Mouse (Mus musculus): ENCODE measurements around the gene Tescl. TPM values are rescaled to one million over a fixed set of nuclear protein-coding genes. Genes with fewer than 3 reads are reported as not detected.

Gene Tescl
- polyA plus RNA-seq (2014; fragmentation: Illumina TruSeq; extraction: RNeasy Lipid Tissue Mini Kit (QIAGEN cat#74804); ENCODE audit: low read depth, low replicate concordance) = not detected

DNA sequence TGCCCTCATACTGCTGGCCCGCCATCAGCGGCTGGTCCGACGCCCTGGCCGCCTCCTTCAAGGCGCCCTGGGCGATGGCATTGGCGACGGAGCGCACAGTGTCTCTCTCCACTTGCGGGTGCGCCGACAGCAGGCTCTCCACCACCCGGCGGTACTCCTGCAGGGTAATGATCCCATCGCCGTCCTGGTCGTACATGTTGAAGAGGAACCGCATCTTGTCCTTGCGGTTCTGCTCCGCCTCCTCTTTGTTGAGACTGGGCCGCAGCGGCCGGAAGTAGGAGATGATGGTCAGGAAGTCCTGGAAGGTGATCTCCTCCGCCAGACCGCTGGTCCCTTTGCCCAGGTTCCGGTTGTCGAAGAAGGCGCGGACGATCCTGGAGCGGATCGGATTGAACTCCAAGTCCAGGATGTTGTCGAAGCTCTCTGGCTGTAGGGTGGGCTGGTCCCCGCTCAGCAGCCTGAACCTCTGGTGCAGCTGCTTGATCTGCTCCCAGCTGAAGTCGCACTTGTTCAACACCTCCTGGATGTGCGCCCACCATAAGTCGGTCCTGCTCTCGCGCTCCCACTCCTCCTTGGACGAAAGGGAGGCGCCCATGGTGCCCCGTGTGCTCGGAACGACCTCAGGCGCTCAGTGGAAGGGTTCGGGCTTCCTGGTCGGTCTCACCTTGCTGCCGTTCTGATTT, at the start of gene Tescl:
Tescl (minus strand) TSS at position 633 of the 683 bp plus-strand sequence.

GRCm38 (mm10) chr7:24369731-24370541, 36.2 kb upstream of the Tescl start, which contains the start of gene Kcnn4:
TSS of gene Kcnn4 (plus strand) at chr7:24370263.

GRCm38 (mm10) chr7:24348896-24349295, 15.2 kb upstream of the Tescl start, which contains the start of gene Lypd5:
TSS of gene Lypd5 (plus strand) at chr7:24349196.

GRCm38 (mm10) chr7:24316567-24317092, 17.1 kb downstream of the Tescl start, which contains the start of gene Zfp94:
TSS of gene Zfp94 (minus strand) at chr7:24316666.

GRCm38 (mm10) chr7:24300771-24301282, 32.9 kb downstream of the Tescl start, which contains the start of gene Zfp61:
TSS of gene Zfp61 (minus strand) at chr7:24301232.

Other genes with a start within 250 kb of the Tescl start
- 1.7 TPM for gene Zfp112, start 221.6 kb downstream of the Tescl start, polyA plus RNA-seq (2014; fragmentation: Illumina TruSeq; extraction: RNeasy Lipid Tissue Mini Kit (QIAGEN cat#74804); ENCODE audit: low read depth, low replicate concordance)
- 7.3 TPM for gene Zfp235, start 199.8 kb downstream of the Tescl start, polyA plus RNA-seq (2014; fragmentation: Illumina TruSeq; extraction: RNeasy Lipid Tissue Mini Kit (QIAGEN cat#74804); ENCODE audit: low read depth, low replicate concordance)
- gene Zfp114, start 158.9 kb downstream of the Tescl start, polyA plus RNA-seq (2014; fragmentation: Illumina TruSeq; extraction: RNeasy Lipid Tissue Mini Kit (QIAGEN cat#74804); ENCODE audit: low read depth, low replicate concordance) = 0.50 TPM
- 9.3 TPM for gene Zfp111, start 122.5 kb downstream of the Tescl start, polyA plus RNA-seq (2014; fragmentation: Illumina TruSeq; extraction: RNeasy Lipid Tissue Mini Kit (QIAGEN cat#74804); ENCODE audit: low read depth, low replicate concordance)
- gene Zfp109, start 96.4 kb downstream of the Tescl start, polyA plus RNA-seq (2014; fragmentation: Illumina TruSeq; extraction: RNeasy Lipid Tissue Mini Kit (QIAGEN cat#74804); ENCODE audit: low read depth, low replicate concordance) = 3.1 TPM
- 2.7 TPM for gene Zfp108, start 79.1 kb downstream of the Tescl start, polyA plus RNA-seq (2014; fragmentation: Illumina TruSeq; extraction: RNeasy Lipid Tissue Mini Kit (QIAGEN cat#74804); ENCODE audit: low read depth, low replicate concordance)
- 3.0 TPM for gene Zfp93, start 63.5 kb downstream of the Tescl start, polyA plus RNA-seq (2014; fragmentation: Illumina TruSeq; extraction: RNeasy Lipid Tissue Mini Kit (QIAGEN cat#74804); ENCODE audit: low read depth, low replicate concordance)
- gene Zfp61, start 32.7 kb downstream of the Tescl start, polyA plus RNA-seq (2014; fragmentation: Illumina TruSeq; extraction: RNeasy Lipid Tissue Mini Kit (QIAGEN cat#74804); ENCODE audit: low read depth, low replicate concordance) = 6.9 TPM
- 0.85 TPM for gene Zfp94, start 17.3 kb downstream of the Tescl start, polyA plus RNA-seq (2014; fragmentation: Illumina TruSeq; extraction: RNeasy Lipid Tissue Mini Kit (QIAGEN cat#74804); ENCODE audit: low read depth, low replicate concordance)
- gene Lypd5, start 15.3 kb upstream of the Tescl start, polyA plus RNA-seq (2014; fragmentation: Illumina TruSeq; extraction: RNeasy Lipid Tissue Mini Kit (QIAGEN cat#74804); ENCODE audit: low read depth, low replicate concordance) = not detected
- gene Kcnn4, start 36.3 kb upstream of the Tescl start, polyA plus RNA-seq (2014; fragmentation: Illumina TruSeq; extraction: RNeasy Lipid Tissue Mini Kit (QIAGEN cat#74804); ENCODE audit: low read depth, low replicate concordance) = 1.0 TPM
- gene Smg9, start 65.7 kb upstream of the Tescl start, polyA plus RNA-seq (2014; fragmentation: Illumina TruSeq; extraction: RNeasy Lipid Tissue Mini Kit (QIAGEN cat#74804); ENCODE audit: low read depth, low replicate concordance) = not detected
- not detected for gene Irgc1, start 118.4 kb upstream of the Tescl start, polyA plus RNA-seq (2014; fragmentation: Illumina TruSeq; extraction: RNeasy Lipid Tissue Mini Kit (QIAGEN cat#74804); ENCODE audit: low read depth, low replicate concordance)
- 1.7 TPM for gene Plaur, start 128.5 kb upstream of the Tescl start, polyA plus RNA-seq (2014; fragmentation: Illumina TruSeq; extraction: RNeasy Lipid Tissue Mini Kit (QIAGEN cat#74804); ENCODE audit: low read depth, low replicate concordance)
- gene Cadm4, start 148.1 kb upstream of the Tescl start, polyA plus RNA-seq (2014; fragmentation: Illumina TruSeq; extraction: RNeasy Lipid Tissue Mini Kit (QIAGEN cat#74804); ENCODE audit: low read depth, low replicate concordance) = 0.19 TPM
- not detected for gene Zfp428, start 173.1 kb upstream of the Tescl start, polyA plus RNA-seq (2014; fragmentation: Illumina TruSeq; extraction: RNeasy Lipid Tissue Mini Kit (QIAGEN cat#74804); ENCODE audit: low read depth, low replicate concordance)
- not detected for gene AC161166.1, start 178.5 kb upstream of the Tescl start, polyA plus RNA-seq (2014; fragmentation: Illumina TruSeq; extraction: RNeasy Lipid Tissue Mini Kit (QIAGEN cat#74804); ENCODE audit: low read depth, low replicate concordance)
- 7.1 TPM for gene Irgq, start 196.8 kb upstream of the Tescl start, polyA plus RNA-seq (2014; fragmentation: Illumina TruSeq; extraction: RNeasy Lipid Tissue Mini Kit (QIAGEN cat#74804); ENCODE audit: low read depth, low replicate concordance)
- not detected for gene Pinlyp, start 212.2 kb upstream of the Tescl start, polyA plus RNA-seq (2014; fragmentation: Illumina TruSeq; extraction: RNeasy Lipid Tissue Mini Kit (QIAGEN cat#74804); ENCODE audit: low read depth, low replicate concordance)
- gene Xrcc1, start 212.4 kb upstream of the Tescl start, polyA plus RNA-seq (2014; fragmentation: Illumina TruSeq; extraction: RNeasy Lipid Tissue Mini Kit (QIAGEN cat#74804); ENCODE audit: low read depth, low replicate concordance) = 1.5 TPM